Mouse (Mus musculus): Measurements from ENCODE around the gene Szt2. TPM values are rescaled to one million over a fixed set of nuclear protein-coding genes. Genes with fewer than 3 reads are reported as not detected.

Szt2 gene
- total RNA-seq, 2 experiments from 2014 or later = 20.0 to 21.6 TPM

GRCm38 (mm10) chr4:118413553-118413952, 4.5 kb upstream of the Szt2 start:
- DNase-seq = no peak

GRCm38 (mm10) chr4:118410871-118411270, 1.8 kb upstream of the Szt2 start:
- no peak for DNase-seq

- DNase-seq = peak; percentile 52 to 66
These were observed 6.4 kb downstream of the Szt2 start for GRCm38 (mm10) chr4:118402701-118403100.

GRCm38 (mm10) chr4:118401918-118402317, 7.2 kb downstream of the Szt2 start:
- DNase-seq = peak; percentile 20 to 24

GRCm38 (mm10) chr4:118401421-118401820, 7.7 kb downstream of the Szt2 start:
- no peak for DNase-seq

- peak in 1 of 2 experiments; percentile 17 for DNase-seq
These were observed 10.7 kb downstream of the Szt2 start for GRCm38 (mm10) chr4:118398400-118398799.

GRCm38 (mm10) chr4:118396433-118396832, 12.6 kb downstream of the Szt2 start:
- DNase-seq = no peak

GRCm38 (mm10) chr4:118395289-118395688, 13.8 kb downstream of the Szt2 start:
- DNase-seq = no peak

GRCm38 (mm10) chr4:118394505-118394904, 14.6 kb downstream of the Szt2 start:
- DNase-seq = no peak

GRCm38 (mm10) chr4:118390146-118390545, 18.9 kb downstream of the Szt2 start:
- DNase-seq = no peak

- no peak for DNase-seq
These were observed 21.8 kb downstream of the Szt2 start for GRCm38 (mm10) chr4:118387316-118387715.

- no peak for DNase-seq
These were observed 25.8 kb downstream of the Szt2 start for GRCm38 (mm10) chr4:118383271-118383670.

- no peak for DNase-seq
These were observed 33.1 kb downstream of the Szt2 start for GRCm38 (mm10) chr4:118375999-118376398.

- DNase-seq = no peak
These were observed 37.3 kb downstream of the Szt2 start for GRCm38 (mm10) chr4:118371822-118372221.

GRCm38 (mm10) chr4:118368616-118369015, 40.5 kb downstream of the Szt2 start:
- DNase-seq = peak in 1 of 2 experiments; percentile 42

GRCm38 (mm10) chr4:118367551-118367950, 41.5 kb downstream of the Szt2 start:
- no peak for DNase-seq

- no peak for DNase-seq
These were observed 43.1 kb downstream of the Szt2 start for GRCm38 (mm10) chr4:118365991-118366390.

- no peak for DNase-seq
These were observed 44.4 kb downstream of the Szt2 start for GRCm38 (mm10) chr4:118364641-118365040.

- no peak for DNase-seq
These were observed 45.1 kb downstream of the Szt2 start for GRCm38 (mm10) chr4:118363985-118364384.

- no peak for DNase-seq
These were observed 46.2 kb downstream of the Szt2 start for GRCm38 (mm10) chr4:118362879-118363278.

GRCm38 (mm10) chr4:118361451-118361850, 47.6 kb downstream of the Szt2 start:
- DNase-seq = no peak

- peak; percentile 84 to 86 for DNase-seq
These were observed 49.0 kb downstream of the Szt2 start for GRCm38 (mm10) chr4:118359896-118360720.

- DNase-seq = no peak
These were observed 49.7 kb downstream of the Szt2 start for GRCm38 (mm10) chr4:118359211-118359895.
